Mouse (Mus musculus): ENCODE data around the gene Olfr824. TPM values are rescaled to one million over a fixed set of nuclear protein-coding genes. Genes with fewer than 3 reads are reported as not detected.
"Not testable (repeated sequence)": the region's sequence is repeated elsewhere in the genome, so short reads cannot be mapped to it uniquely, and the experiment has no call there.

Gene Olfr824
- total RNA-seq (2014; fragmentation: Nextera tagmentation) (not detected in 2 replicates), total RNA-seq (2017) (0.27 TPM in 1 of 2 replicates, not detected in the other), polyA plus RNA-seq (2012) (not detected in 2 replicates)

GRCm38 (mm10) chr10:130129900-130130299, at the start of gene Olfr824:
Gene Olfr824, minus strand, starts transcription at chr10:130130000.
- not testable (repeated sequence) for DNase-seq (ENCODE audit: low spot score); H3K4me1 ChIP-seq (ENCODE audit: insufficient read depth, low read depth, low read length); H3K36me3 ChIP-seq (replicated peaks); H3K9me3 ChIP-seq (replicated peaks); ATAC-seq (ENCODE audit: extremely low read depth, insufficient number of reproducible peaks, low FRiP score, poor library complexity, severe bottlenecking); H3K4me3 ChIP-seq (ENCODE audit: low read depth, low read length); H3K27me3 ChIP-seq (ENCODE audit: insufficient read depth, low read length)

- H3K27me3 ChIP-seq (ENCODE audit: insufficient read depth, low read length): no peaks in the 10 kb centered on the region
- DNase-seq (ENCODE audit: low spot score): no peak
- no peak within 1 kb of the TSS for H3K4me3 ChIP-seq (ENCODE audit: low read depth, low read length)
- no peaks in the 10 kb centered on the region for H3K4me1 ChIP-seq (ENCODE audit: insufficient read depth, low read depth, low read length)
- no peaks in the 10 kb centered on the region for H3K9me3 ChIP-seq (replicated peaks)
- no peaks in the 10 kb centered on the region for H3K36me3 ChIP-seq (replicated peaks)
- TF ChIP-seq TAL1 (conservative IDR thresholded peaks at IDR 0.05; ENCODE audit: low read depth, low read length): no peak
- no peak for TF ChIP-seq POLR2AphosphoS5 (IDR thresholded peaks at IDR 0.05; ENCODE audit: insufficient replicate concordance, low read depth, low read length)
- no peak for TF ChIP-seq CTCF (IDR thresholded peaks at IDR 0.05; ENCODE audit: low read depth, low read length)
- no peak for TF ChIP-seq GATA2 (IDR thresholded peaks at IDR 0.05; ENCODE audit: borderline replicate concordance, low read depth, low read length)
- no peak for TF ChIP-seq GATA1 (IDR thresholded peaks at IDR 0.05; ENCODE audit: borderline replicate concordance, low read length)
- no peak for ATAC-seq (ENCODE audit: extremely low read depth, insufficient number of reproducible peaks, low FRiP score, poor library complexity, severe bottlenecking)
Measured at GRCm38 (mm10) chr10:130166666-130167065, 36.9 kb upstream of the Olfr824 start, which contains the start of gene Olfr825. Gene Olfr825, minus strand, starts transcription at chr10:130166766.

- no peaks in the 10 kb centered on the region for H3K9me3 ChIP-seq (replicated peaks)
- TF ChIP-seq POLR2AphosphoS5 (IDR thresholded peaks at IDR 0.05; ENCODE audit: insufficient replicate concordance, low read depth, low read length) (no peak), TAL1 (conservative IDR thresholded peaks at IDR 0.05; ENCODE audit: low read depth, low read length) (no peak), GATA1 (IDR thresholded peaks at IDR 0.05; ENCODE audit: borderline replicate concordance, low read length) (no peak), CTCF (IDR thresholded peaks at IDR 0.05; ENCODE audit: low read depth, low read length) (no peak), GATA2 (IDR thresholded peaks at IDR 0.05; ENCODE audit: borderline replicate concordance, low read depth, low read length) (no peak)
- H3K36me3 ChIP-seq (replicated peaks): no peaks in the 10 kb centered on the region
- no peak overlapping the region for H3K4me3 ChIP-seq (ENCODE audit: low read depth, low read length)
- H3K27me3 ChIP-seq (ENCODE audit: insufficient read depth, low read length): no peaks in the 10 kb centered on the region
- H3K4me1 ChIP-seq (ENCODE audit: insufficient read depth, low read depth, low read length): no peaks in the 10 kb centered on the region
- ATAC-seq (ENCODE audit: extremely low read depth, insufficient number of reproducible peaks, low FRiP score, poor library complexity, severe bottlenecking) (0 out of 2 replicates have a peak, but pooled peaks have one; percentile 22), DNase-seq (ENCODE audit: low spot score) (no peak)
Measured at GRCm38 (mm10) chr10:130165196-130165595, 35.4 kb upstream of the Olfr824 start.

GRCm38 (mm10) chr10:130144121-130144520, 14.3 kb upstream of the Olfr824 start:
- no peaks in the 10 kb centered on the region for H3K36me3 ChIP-seq (replicated peaks)
- H3K4me3 ChIP-seq (ENCODE audit: low read depth, low read length): no peak overlapping the region
- no peaks in the 10 kb centered on the region for H3K9me3 ChIP-seq (replicated peaks)
- H3K27me3 ChIP-seq (ENCODE audit: insufficient read depth, low read length): no peaks in the 10 kb centered on the region
- TF ChIP-seq GATA2 (IDR thresholded peaks at IDR 0.05; ENCODE audit: borderline replicate concordance, low read depth, low read length): no peak
- no peak for TF ChIP-seq CTCF (IDR thresholded peaks at IDR 0.05; ENCODE audit: low read depth, low read length)
- TF ChIP-seq POLR2AphosphoS5 (IDR thresholded peaks at IDR 0.05; ENCODE audit: insufficient replicate concordance, low read depth, low read length): no peak
- no peak for TF ChIP-seq GATA1 (IDR thresholded peaks at IDR 0.05; ENCODE audit: borderline replicate concordance, low read length)
- TF ChIP-seq TAL1 (conservative IDR thresholded peaks at IDR 0.05; ENCODE audit: low read depth, low read length): no peak
- H3K4me1 ChIP-seq (ENCODE audit: insufficient read depth, low read depth, low read length): no peaks in the 10 kb centered on the region
- no peak for DNase-seq (ENCODE audit: low spot score)
- no peak for ATAC-seq (ENCODE audit: extremely low read depth, insufficient number of reproducible peaks, low FRiP score, poor library complexity, severe bottlenecking)

GRCm38 (mm10) chr10:130142481-130142880, 12.7 kb upstream of the Olfr824 start:
- not testable (repeated sequence) for H3K4me1 ChIP-seq (ENCODE audit: insufficient read depth, low read depth, low read length); H3K27me3 ChIP-seq (ENCODE audit: insufficient read depth, low read length); H3K4me3 ChIP-seq (ENCODE audit: low read depth, low read length); H3K9me3 ChIP-seq (replicated peaks); DNase-seq (ENCODE audit: low spot score); H3K36me3 ChIP-seq (replicated peaks); ATAC-seq (ENCODE audit: extremely low read depth, insufficient number of reproducible peaks, low FRiP score, poor library complexity, severe bottlenecking)

GRCm38 (mm10) chr10:130134811-130135210, 5.0 kb upstream of the Olfr824 start:
- ATAC-seq (ENCODE audit: extremely low read depth, insufficient number of reproducible peaks, low FRiP score, poor library complexity, severe bottlenecking) (no peak), DNase-seq (ENCODE audit: low spot score) (no peak)
- no peaks in the 10 kb centered on the region for H3K36me3 ChIP-seq (replicated peaks)
- H3K27me3 ChIP-seq (ENCODE audit: insufficient read depth, low read length): no peaks in the 10 kb centered on the region
- no peaks in the 10 kb centered on the region for H3K9me3 ChIP-seq (replicated peaks)
- no peaks in the 10 kb centered on the region for H3K4me1 ChIP-seq (ENCODE audit: insufficient read depth, low read depth, low read length)
- no peak overlapping the region for H3K4me3 ChIP-seq (ENCODE audit: low read depth, low read length)
- TF ChIP-seq GATA2 (IDR thresholded peaks at IDR 0.05; ENCODE audit: borderline replicate concordance, low read depth, low read length) (no peak), GATA1 (IDR thresholded peaks at IDR 0.05; ENCODE audit: borderline replicate concordance, low read length) (no peak), POLR2AphosphoS5 (IDR thresholded peaks at IDR 0.05; ENCODE audit: insufficient replicate concordance, low read depth, low read length) (no peak), TAL1 (conservative IDR thresholded peaks at IDR 0.05; ENCODE audit: low read depth, low read length) (no peak), CTCF (IDR thresholded peaks at IDR 0.05; ENCODE audit: low read depth, low read length) (no peak)

- H3K36me3 ChIP-seq (replicated peaks); H3K4me3 ChIP-seq (ENCODE audit: low read depth, low read length); ATAC-seq (ENCODE audit: extremely low read depth, insufficient number of reproducible peaks, low FRiP score, poor library complexity, severe bottlenecking); H3K27me3 ChIP-seq (ENCODE audit: insufficient read depth, low read length); DNase-seq (ENCODE audit: low spot score); H3K9me3 ChIP-seq (replicated peaks); H3K4me1 ChIP-seq (ENCODE audit: insufficient read depth, low read depth, low read length): not testable (repeated sequence)
Measured at GRCm38 (mm10) chr10:130116045-130116444, 13.8 kb downstream of the Olfr824 start.

- H3K27me3 ChIP-seq (ENCODE audit: insufficient read depth, low read length); H3K4me1 ChIP-seq (ENCODE audit: insufficient read depth, low read depth, low read length); DNase-seq (ENCODE audit: low spot score); H3K4me3 ChIP-seq (ENCODE audit: low read depth, low read length); H3K36me3 ChIP-seq (replicated peaks); ATAC-seq (ENCODE audit: extremely low read depth, insufficient number of reproducible peaks, low FRiP score, poor library complexity, severe bottlenecking); H3K9me3 ChIP-seq (replicated peaks): not testable (repeated sequence)
Measured at GRCm38 (mm10) chr10:130115283-130115682, 14.5 kb downstream of the Olfr824 start, which contains the start of gene Olfr823. Gene Olfr823, minus strand, starts transcription at chr10:130115383.

Data from G1E (cell line).